Mouse (Mus musculus) forebrain, embryonic 14.5 days (tissue): Measurements from ENCODE around the gene Dcun1d4. TPM values are rescaled to one million over a fixed set of nuclear protein-coding genes. Genes with fewer than 3 reads are reported as not detected.

Source experiments
- ATAC-seq: fragments of 200-750 bp; cut with Nextera tagmentation; 2 replicates; pipeline ENCODE4 v1.8.0; 2017; ENCODE audit warnings: mild to moderate bottlenecking, moderate library complexity
- DNase-seq: peaks from one replicate; pipeline ENCODE4 v3.0.0-alpha.2; 2015; ENCODE audit warnings: low spot score
- H3K27ac ChIP-seq: fragments of 300-500 bp; sonication (generic); 2 replicates; pipeline ENCODE4 v1.5.1; 2014; ENCODE audit warnings: low read depth, mild to moderate bottlenecking, control low read depth, low read length, moderate library complexity
- H3K27me3 ChIP-seq: fragments of 300-500 bp; sonication (generic); replicated peaks from 2 replicates; pipeline ENCODE4 v1.6.1; 2014; ENCODE audit warnings: low read length, control low read depth, mixed read lengths; ENCODE audit not compliant: control insufficient read depth, insufficient read depth
- H3K36me3 ChIP-seq: fragments of 300-500 bp; sonication (generic); 2 replicates; pipeline ENCODE4 v1.6.1; 2014; ENCODE audit warnings: low read length, control low read depth; ENCODE audit not compliant: control insufficient read depth, insufficient read depth
- H3K4me1 ChIP-seq: fragments of 300-500 bp; sonication (generic); 2 replicates; pipeline ENCODE4 v1.6.1; 2014; ENCODE audit warnings: antibody characterized with exemption, low read length, control low read depth; ENCODE audit not compliant: control insufficient read depth, insufficient read depth
- H3K4me2 ChIP-seq: fragments of 300-500 bp; sonication (generic); 2 replicates; pipeline ENCODE4 v1.6.1; 2014; ENCODE audit warnings: mild to moderate bottlenecking, control low read depth, low read length
- H3K4me3 ChIP-seq: fragments of 300-500 bp; sonication (generic); 2 replicates; pipeline ENCODE4 v1.5.1; 2014; ENCODE audit warnings: low read depth, low read length, control low read depth
- H3K9ac ChIP-seq: fragments of 300-500 bp; sonication (generic); 2 replicates; pipeline ENCODE4 v1.6.1; 2014; ENCODE audit warnings: mild to moderate bottlenecking, low read length, control low read depth, moderate library complexity
- H3K9me3 ChIP-seq: fragments of 300-500 bp; sonication (generic); replicated peaks from 2 replicates; pipeline ENCODE4 v1.6.1; 2016; ENCODE audit warnings: low read length, control low read depth, mixed read lengths; ENCODE audit not compliant: control insufficient read depth
- WGBS: fragments of 180-500 bp; shearing (Covaris S2); extraction: QIAGEN DNeasy Blood & Tissue Kit; methylation state at CpG from one replicate; pipeline ENCODE4 v1.1.7; 2014; 5-methylcytosine and 5-hydroxymethylcytosine counted together
- polyA plus RNA-seq: library from polyadenylated mRNA; unstranded; fragments of >200 nt; fragmentation: Nextera tagmentation; extraction: Ambion mirVana; gene quantifications from 2 replicates; pipeline ENCODE4 v1.2.1, GENCODE M21; 2014

Dcun1d4 gene
- polyA plus RNA-seq = 52.8 and 55.4 TPM in 2 replicates

DNA sequence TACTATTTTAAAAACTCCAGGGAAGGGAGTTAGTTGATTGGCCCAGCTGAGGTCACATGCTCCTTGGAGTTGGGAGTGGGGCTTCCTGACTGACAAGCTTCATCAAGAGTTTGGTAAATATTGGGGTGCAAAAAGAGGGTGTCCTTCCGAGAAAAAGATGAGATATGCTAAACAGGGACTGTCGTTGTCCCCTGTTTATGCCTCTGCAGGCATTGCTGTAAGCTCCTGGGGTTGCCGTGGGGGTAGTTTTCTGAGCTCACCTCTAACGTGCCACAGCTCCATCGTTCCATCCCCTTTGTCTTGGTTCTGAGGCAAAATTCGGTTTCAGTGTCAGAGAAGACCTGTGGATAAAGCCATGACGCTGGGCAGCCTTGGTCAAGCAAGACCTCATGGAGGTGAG is at the start of gene Dcun1d4:
Gene Dcun1d4 (plus strand): TSS at position 301 of the 400 bp plus-strand sequence.
- WGBS = 86% methylated on average over 7 of the region's 7 CpGs
- 0 out of 2 replicates have a peak, but pooled peaks cover 2% of the 10 kb centered on the region for H3K4me1 ChIP-seq
- no peaks in the 10 kb centered on the region for H3K9me3 ChIP-seq
- H3K27me3 ChIP-seq = no peaks in the 10 kb centered on the region
- DNase-seq = no peak
- H3K27ac ChIP-seq = no peak within 1 kb of the TSS
- no peak within 1 kb of the TSS for H3K9ac ChIP-seq
- no peak within 1 kb of the TSS for H3K4me2 ChIP-seq
- no peak for ATAC-seq
- H3K4me3 ChIP-seq = no peak within 1 kb of the TSS
- H3K36me3 ChIP-seq = no peaks in the 10 kb centered on the region

- H3K9me3 ChIP-seq = no peaks in the 10 kb centered on the region
- H3K36me3 ChIP-seq = no peaks in the 10 kb centered on the region
- H3K4me3 ChIP-seq = no peak overlapping the region
- DNase-seq (peak; percentile 92), ATAC-seq (peak; percentile 93)
- 0 out of 2 replicates have a peak overlapping the region, but pooled peaks have one; percentile 15 for H3K27ac ChIP-seq
- H3K4me2 ChIP-seq = peak overlapping the region; percentile 20; the same call in 1 of the 2 replicates
- H3K27me3 ChIP-seq = no peaks in the 10 kb centered on the region
- no peaks in the 10 kb centered on the region for H3K4me1 ChIP-seq
- no peak overlapping the region for H3K9ac ChIP-seq
- WGBS = 18% methylated on average over 14 of the region's 14 CpGs
Observed at GRCm38 (mm10) chr5:73431581-73431980, 49.2 kb upstream of the Dcun1d4 start.

DNA sequence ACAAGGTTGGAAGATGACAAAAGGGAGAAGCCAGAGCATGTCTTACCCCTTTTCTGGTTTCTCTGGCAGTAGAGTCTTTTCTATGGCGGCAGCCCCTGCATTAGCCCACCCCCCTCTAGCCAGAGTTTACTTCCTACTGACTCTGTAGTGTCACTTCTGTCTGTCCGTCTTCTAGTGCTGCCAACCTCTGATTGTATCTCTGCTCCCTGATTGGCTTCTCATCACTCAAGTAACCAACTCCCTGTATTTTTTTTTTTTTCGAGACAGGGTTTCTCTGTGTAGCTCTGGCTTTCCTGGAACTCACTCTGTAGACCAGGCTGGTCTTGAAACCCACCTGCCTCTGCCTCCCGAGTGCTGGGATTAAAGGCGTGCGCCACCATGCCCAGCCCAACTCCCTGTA is 48.0 kb upstream of the Dcun1d4 start:
- H3K4me2 ChIP-seq = no peak overlapping the region
- ATAC-seq = no peak
- no peaks in the 10 kb centered on the region for H3K27me3 ChIP-seq
- H3K4me1 ChIP-seq = no peaks in the 10 kb centered on the region
- H3K36me3 ChIP-seq = no peaks in the 10 kb centered on the region
- no peak for DNase-seq
- no peak overlapping the region for H3K9ac ChIP-seq
- no peak overlapping the region for H3K27ac ChIP-seq
- no peak overlapping the region for H3K4me3 ChIP-seq
- no peaks in the 10 kb centered on the region for H3K9me3 ChIP-seq
- WGBS = 88% methylated on average over 6 of the region's 6 CpGs

- no peak for DNase-seq
- 81% methylated on average over 7 of the region's 7 CpGs for WGBS
- Histone ChIP-seq H3K4me1 (no peaks in the 10 kb centered on the region), H3K27ac (no peak overlapping the region), H3K4me3 (no peak overlapping the region), H3K4me2 (no peak overlapping the region), H3K9me3 (no peaks in the 10 kb centered on the region), H3K9ac (no peak overlapping the region), H3K27me3 (no peaks in the 10 kb centered on the region), H3K36me3 (no peaks in the 10 kb centered on the region)
- ATAC-seq = no peak
Observed at GRCm38 (mm10) chr5:73434764-73435163, 46.0 kb upstream of the Dcun1d4 start.

GRCm38 (mm10) chr5:73442176-73442575 is 38.6 kb upstream of the Dcun1d4 start:
- no peak overlapping the region for H3K4me2 ChIP-seq
- WGBS = 78% methylated on average over 9 of the region's 9 CpGs
- H3K9me3 ChIP-seq = no peaks in the 10 kb centered on the region
- DNase-seq (no peak), ATAC-seq (no peak)
- H3K27me3 ChIP-seq = no peaks in the 10 kb centered on the region
- no peaks in the 10 kb centered on the region for H3K4me1 ChIP-seq
- no peak overlapping the region for H3K9ac ChIP-seq
- no peak overlapping the region for H3K4me3 ChIP-seq
- H3K27ac ChIP-seq = no peak overlapping the region
- no peaks in the 10 kb centered on the region for H3K36me3 ChIP-seq

GRCm38 (mm10) chr5:73450276-73450675 is 30.5 kb upstream of the Dcun1d4 start:
- Histone ChIP-seq H3K9ac (no peak overlapping the region), H3K36me3 (no peaks in the 10 kb centered on the region), H3K4me2 (no peak overlapping the region), H3K9me3 (no peaks in the 10 kb centered on the region), H3K4me1 (no peaks in the 10 kb centered on the region), H3K4me3 (no peak overlapping the region), H3K27ac (no peak overlapping the region), H3K27me3 (no peaks in the 10 kb centered on the region)
- 73% methylated on average over 1 of the region's 1 CpGs for WGBS
- ATAC-seq (no peak), DNase-seq (no peak)

DNA sequence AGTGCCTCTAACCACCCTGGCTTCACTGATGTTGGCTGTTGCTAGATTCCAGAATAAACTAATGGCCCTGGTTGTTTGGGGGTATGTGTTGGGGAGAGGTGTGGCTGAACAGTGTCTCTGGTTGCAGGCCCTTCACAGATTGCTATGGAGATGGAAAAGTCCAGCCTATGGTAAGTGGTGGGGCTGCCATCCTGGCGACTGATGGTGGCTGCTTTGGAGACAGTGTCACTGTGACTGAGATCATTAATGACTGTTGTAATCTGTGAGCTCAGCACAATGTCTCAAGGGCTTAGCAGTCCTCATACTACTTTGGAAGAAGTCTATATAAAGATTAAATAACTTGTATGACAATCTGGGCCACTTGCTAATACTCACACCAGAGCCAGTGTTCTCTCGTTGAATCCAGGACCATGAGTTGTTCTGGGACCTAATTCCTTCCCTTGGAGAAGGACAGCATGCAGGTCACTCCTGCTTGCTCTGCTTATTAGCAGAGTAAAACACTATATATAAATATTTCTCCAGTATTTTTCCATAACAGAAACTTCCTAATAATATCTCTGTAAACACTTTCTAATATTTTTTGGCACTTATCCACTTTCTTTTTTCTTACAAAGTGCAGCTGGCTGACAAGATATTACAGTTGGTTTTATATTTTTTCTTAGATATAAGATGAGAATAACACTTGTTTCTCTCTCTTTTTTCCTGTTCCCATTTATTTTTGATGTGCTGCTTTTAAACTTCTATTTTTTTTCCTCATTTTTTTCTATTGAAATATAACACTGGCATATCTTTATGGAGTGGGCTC is 26.1 kb upstream of the Dcun1d4 start:
- H3K4me1 ChIP-seq = no peaks in the 10 kb centered on the region
- H3K27me3 ChIP-seq = no peaks in the 10 kb centered on the region
- ATAC-seq (no peak), DNase-seq (no peak)
- no peak overlapping the region for H3K4me3 ChIP-seq
- no peak overlapping the region for H3K27ac ChIP-seq
- WGBS = 79% methylated on average over 2 of the region's 2 CpGs
- H3K36me3 ChIP-seq = no peaks in the 10 kb centered on the region
- H3K9ac ChIP-seq = no peak overlapping the region
- H3K4me2 ChIP-seq = no peak overlapping the region
- no peaks in the 10 kb centered on the region for H3K9me3 ChIP-seq

DNA sequence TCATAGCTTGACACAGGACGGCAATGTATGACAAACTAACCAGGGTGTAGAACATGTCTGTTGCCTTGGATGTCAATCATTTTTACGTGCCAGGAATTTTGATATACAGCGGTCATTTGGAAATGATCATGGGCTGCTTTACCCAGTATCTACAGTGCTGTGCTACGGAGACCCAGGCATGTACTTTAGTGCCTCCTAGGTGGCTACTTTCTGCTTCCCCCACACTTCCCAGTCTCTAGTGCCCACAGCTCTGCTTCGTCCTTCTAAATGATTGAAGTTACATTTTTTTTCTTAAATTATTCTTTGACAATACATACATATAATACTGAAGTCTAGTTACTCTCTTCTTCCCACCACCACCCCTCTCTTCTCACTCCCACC is 25.5 kb upstream of the Dcun1d4 start:
- ATAC-seq = no peak
- DNase-seq = no peak
- no peak overlapping the region for H3K4me2 ChIP-seq
- no peaks in the 10 kb centered on the region for H3K27me3 ChIP-seq
- no peaks in the 10 kb centered on the region for H3K36me3 ChIP-seq
- H3K4me3 ChIP-seq = no peak overlapping the region
- H3K27ac ChIP-seq = no peak overlapping the region
- no peak overlapping the region for H3K9ac ChIP-seq
- H3K4me1 ChIP-seq = no peaks in the 10 kb centered on the region
- no peaks in the 10 kb centered on the region for H3K9me3 ChIP-seq
- WGBS = 87% methylated on average over 5 of the region's 5 CpGs
